Mouse (Mus musculus) hindbrain, embryonic 13.5 days (tissue): ENCODE measurements around the gene Cobll1. TPM values are rescaled to one million over a fixed set of nuclear protein-coding genes. Genes with fewer than 3 reads are reported as not detected.
A peak's percentile ranks its signal among the peaks of the same experiment; 100 is the strongest.

Experiments
- ATAC-seq: fragments of 200-750 bp; cut with Nextera tagmentation; 2 replicates; pipeline ENCODE4 v1.8.0; 2017; ENCODE audit warnings: moderate TSS enrichment; ENCODE audit not compliant: low FRiP score
- H3K27ac ChIP-seq: fragments of 300-500 bp; sonication (generic); 2 replicates; pipeline ENCODE4 v1.5.1; 2015; ENCODE audit warnings: inconsistent platforms, mild to moderate bottlenecking, moderate library complexity
- H3K27me3 ChIP-seq: fragments of 300-500 bp; sonication (generic); 2 replicates; pipeline ENCODE4 v1.6.1; 2015; ENCODE audit warnings: mild to moderate bottlenecking, inconsistent platforms
- H3K36me3 ChIP-seq: fragments of 300-500 bp; sonication (generic); 2 replicates; pipeline ENCODE4 v1.6.1; 2015; ENCODE audit warnings: mild to moderate bottlenecking, inconsistent platforms
- H3K4me1 ChIP-seq: fragments of 300-500 bp; sonication (generic); replicated peaks from 2 replicates; pipeline ENCODE4 v1.6.1; 2015; ENCODE audit warnings: inconsistent platforms
- H3K4me2 ChIP-seq: fragments of 300-500 bp; sonication (generic); 2 replicates; pipeline ENCODE4 v1.6.1; 2015; ENCODE audit warnings: inconsistent platforms, mild to moderate bottlenecking, moderate library complexity
- H3K4me3 ChIP-seq: fragments of 300-500 bp; sonication (generic); 2 replicates; pipeline ENCODE4 v1.5.1; 2015; ENCODE audit warnings: mild to moderate bottlenecking, inconsistent platforms
- H3K9ac ChIP-seq: fragments of 300-500 bp; sonication (generic); 2 replicates; pipeline ENCODE4 v1.6.1; 2015; ENCODE audit warnings: mild to moderate bottlenecking, inconsistent platforms
- H3K9me3 ChIP-seq: fragments of 300-500 bp; sonication (generic); 2 replicates; pipeline ENCODE4 v1.6.1; 2016; ENCODE audit warnings: inconsistent platforms
- WGBS: fragments of 180-500 bp; shearing (Covaris S2); methylation state at CpG from one replicate; pipeline ENCODE4 v1.1.7; 2015; 5-methylcytosine and 5-hydroxymethylcytosine counted together
- polyA plus RNA-seq: library from polyadenylated mRNA; unstranded; fragments of >200 nt; fragmentation: Nextera tagmentation; extraction: Ambion mirVana; gene quantifications from 2 replicates; pipeline ENCODE4 v1.2.1, GENCODE M21; 2015

Cobll1 gene
- polyA plus RNA-seq, 1 experiment from 2014 or later = 3.0 TPM

DNA sequence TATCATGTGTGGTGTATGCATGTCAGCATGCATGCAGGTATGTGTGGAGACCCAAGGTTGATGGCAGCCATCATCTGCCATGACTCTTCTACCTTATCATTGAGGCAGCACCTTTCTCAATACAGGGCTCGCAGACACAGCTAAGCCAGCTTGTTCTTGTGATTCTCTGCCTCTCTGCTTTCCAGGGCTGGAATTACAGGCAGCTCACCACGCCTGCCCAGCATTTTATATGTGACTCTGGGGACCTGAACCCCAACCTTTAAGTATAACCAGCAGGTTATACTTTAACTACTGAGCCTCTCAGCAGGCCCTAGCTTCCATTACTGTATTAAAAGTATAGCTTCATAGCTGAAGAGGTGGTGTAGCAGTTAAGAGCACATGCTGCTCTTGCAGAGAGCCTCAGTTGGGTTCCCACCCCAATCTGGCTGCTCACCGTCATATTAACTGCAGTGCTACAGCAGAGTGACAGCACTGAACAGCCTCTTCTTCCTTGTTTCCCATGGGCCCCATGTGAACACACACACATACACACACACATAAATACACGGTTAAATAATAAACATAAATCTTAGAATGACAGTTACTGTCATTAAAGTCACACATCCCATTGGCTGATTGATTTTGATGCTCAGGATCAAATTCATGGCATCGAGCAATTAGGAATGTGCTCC lies 81.1 kb downstream of the Cobll1 start:
- no peak for ATAC-seq
- H3K36me3 ChIP-seq = no peaks in the 10 kb centered on the region
- H3K27ac ChIP-seq = no peak overlapping the region
- no peak overlapping the region for H3K4me3 ChIP-seq
- H3K4me1 ChIP-seq = 0 out of 2 replicates have a peak, but pooled peaks cover 2% of the 10 kb centered on the region
- H3K27me3 ChIP-seq = no peaks in the 10 kb centered on the region
- H3K9me3 ChIP-seq = no peaks in the 10 kb centered on the region
- no peak overlapping the region for H3K9ac ChIP-seq
- no peak overlapping the region for H3K4me2 ChIP-seq
- 64% methylated on average over 5 of the region's 5 CpGs for WGBS

DNA sequence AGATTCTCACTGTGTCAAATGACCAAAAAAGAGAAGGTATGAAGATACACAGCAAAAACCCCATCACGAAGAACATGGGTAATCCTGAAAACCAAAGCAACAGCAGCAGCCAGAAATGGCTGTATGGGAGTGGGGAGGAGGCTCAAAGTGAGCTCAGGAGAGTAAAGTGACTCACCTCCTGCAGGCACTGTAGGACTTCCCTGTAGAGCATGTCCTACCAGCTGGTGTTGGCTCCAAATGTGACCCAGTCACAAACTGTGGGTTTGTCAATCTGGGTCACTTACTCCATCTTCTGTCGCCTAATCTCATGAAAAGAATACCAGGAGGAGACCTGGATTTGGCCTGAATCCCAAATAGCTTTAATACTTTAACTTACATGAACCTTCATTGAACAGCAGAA lies 81.9 kb downstream of the Cobll1 start:
- no peak overlapping the region for H3K9ac ChIP-seq
- no peaks in the 10 kb centered on the region for H3K27me3 ChIP-seq
- H3K36me3 ChIP-seq = no peaks in the 10 kb centered on the region
- no peak for ATAC-seq
- H3K4me1 ChIP-seq = 0 out of 2 replicates have a peak, but pooled peaks cover 2% of the 10 kb centered on the region
- H3K4me2 ChIP-seq = no peak overlapping the region
- H3K27ac ChIP-seq = no peak overlapping the region
- WGBS = 87% methylated on average over 2 of the region's 2 CpGs
- H3K4me3 ChIP-seq = no peak overlapping the region
- H3K9me3 ChIP-seq = no peaks in the 10 kb centered on the region

DNA sequence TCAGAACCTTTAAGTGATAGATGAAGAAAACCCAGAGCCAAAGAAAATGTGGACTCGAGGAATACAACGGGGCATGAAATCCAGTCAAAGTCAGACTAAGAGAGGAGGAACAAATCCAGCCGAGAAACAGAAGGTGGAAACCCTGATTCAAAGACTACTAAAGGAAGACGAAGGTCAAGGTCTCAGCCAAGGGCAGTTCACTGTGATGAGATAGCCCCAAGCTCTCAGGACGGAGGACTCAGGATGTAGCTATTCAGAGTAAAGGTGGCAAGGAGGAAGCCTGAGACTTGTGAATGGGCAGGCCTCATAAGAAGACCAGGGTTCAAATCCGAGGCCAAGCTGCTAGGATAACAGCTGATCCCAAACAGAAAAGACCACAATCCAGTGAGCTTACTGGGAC lies 90.3 kb downstream of the Cobll1 start:
- H3K9me3 ChIP-seq = no peaks in the 10 kb centered on the region
- no peak for ATAC-seq
- H3K4me2 ChIP-seq = no peak overlapping the region
- no peaks in the 10 kb centered on the region for H3K36me3 ChIP-seq
- 88% methylated on average over 6 of the region's 6 CpGs for WGBS
- H3K27me3 ChIP-seq = no peaks in the 10 kb centered on the region
- H3K9ac ChIP-seq = no peak overlapping the region
- H3K27ac ChIP-seq = no peak overlapping the region
- H3K4me1 ChIP-seq = no peaks in the 10 kb centered on the region
- no peak overlapping the region for H3K4me3 ChIP-seq

DNA sequence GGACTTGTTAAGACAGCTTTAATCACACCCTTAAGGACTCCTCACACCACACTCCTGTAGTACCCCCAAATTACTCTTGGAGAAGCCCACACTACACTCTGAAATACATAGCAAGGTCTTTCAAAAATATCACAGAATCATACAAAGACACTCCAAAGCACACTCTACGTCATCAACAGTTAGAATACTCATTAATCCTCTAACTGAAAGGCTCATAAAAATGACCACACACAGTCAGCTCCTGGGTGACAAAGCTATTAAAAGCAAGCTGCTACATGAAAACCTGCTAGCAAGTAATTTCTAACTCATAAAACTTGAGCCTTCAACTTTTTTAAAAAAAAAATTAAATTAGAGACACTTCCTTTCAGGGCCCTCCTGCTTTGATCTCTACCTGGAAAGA lies 91.8 kb downstream of the Cobll1 start:
- H3K4me2 ChIP-seq = no peak overlapping the region
- no peaks in the 10 kb centered on the region for H3K27me3 ChIP-seq
- H3K4me3 ChIP-seq = no peak overlapping the region
- no peak for ATAC-seq
- H3K9me3 ChIP-seq = no peaks in the 10 kb centered on the region
- no peak overlapping the region for H3K27ac ChIP-seq
- H3K36me3 ChIP-seq = no peaks in the 10 kb centered on the region
- H3K4me1 ChIP-seq = no peaks in the 10 kb centered on the region
- H3K9ac ChIP-seq = no peak overlapping the region
- 80% methylated on average over 1 of the region's 1 CpGs for WGBS

DNA sequence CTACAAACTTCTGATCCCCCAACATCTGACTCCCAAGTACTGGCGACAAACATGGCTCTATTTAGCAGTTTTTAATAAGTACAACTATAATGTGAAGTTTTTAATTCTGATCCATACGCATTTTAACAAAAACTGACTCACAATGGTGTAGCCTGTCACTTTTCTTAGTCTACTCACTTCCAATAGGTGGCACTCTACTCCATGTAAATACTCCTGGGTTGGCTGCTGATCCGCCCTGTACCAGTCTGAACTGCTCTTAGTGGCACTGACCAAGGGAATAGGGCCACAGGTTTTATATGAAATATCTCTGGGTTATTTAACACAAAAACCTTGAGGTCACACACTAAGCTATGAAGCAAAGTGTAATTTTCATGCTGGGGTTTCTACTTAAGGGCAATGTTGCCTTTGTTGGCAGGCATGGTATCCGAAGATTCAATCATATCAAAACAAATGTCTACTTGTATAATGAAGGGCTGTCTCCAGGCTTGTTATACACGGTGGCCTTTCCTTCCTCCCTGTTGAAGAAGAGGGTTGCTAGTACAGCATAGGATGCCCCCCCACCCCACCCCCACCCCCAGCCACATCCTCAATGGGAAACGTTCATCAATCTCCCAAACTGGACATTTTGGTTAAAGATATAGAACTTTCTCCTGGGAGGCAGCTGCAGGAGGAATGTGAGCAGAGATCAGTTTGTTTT lies 93.6 kb downstream of the Cobll1 start:
- 0 out of 2 replicates have a peak, but pooled peaks cover under 1% of the 10 kb centered on the region for H3K4me1 ChIP-seq
- 57% methylated on average over 6 of the region's 6 CpGs for WGBS
- no peak overlapping the region for H3K9ac ChIP-seq
- H3K9me3 ChIP-seq = no peaks in the 10 kb centered on the region
- H3K27me3 ChIP-seq = no peaks in the 10 kb centered on the region
- peak; percentile 57; the same call in 1 of the 2 replicates for ATAC-seq
- no peaks in the 10 kb centered on the region for H3K36me3 ChIP-seq
- H3K4me3 ChIP-seq = no peak overlapping the region
- H3K27ac ChIP-seq = no peak overlapping the region
- no peak overlapping the region for H3K4me2 ChIP-seq

DNA sequence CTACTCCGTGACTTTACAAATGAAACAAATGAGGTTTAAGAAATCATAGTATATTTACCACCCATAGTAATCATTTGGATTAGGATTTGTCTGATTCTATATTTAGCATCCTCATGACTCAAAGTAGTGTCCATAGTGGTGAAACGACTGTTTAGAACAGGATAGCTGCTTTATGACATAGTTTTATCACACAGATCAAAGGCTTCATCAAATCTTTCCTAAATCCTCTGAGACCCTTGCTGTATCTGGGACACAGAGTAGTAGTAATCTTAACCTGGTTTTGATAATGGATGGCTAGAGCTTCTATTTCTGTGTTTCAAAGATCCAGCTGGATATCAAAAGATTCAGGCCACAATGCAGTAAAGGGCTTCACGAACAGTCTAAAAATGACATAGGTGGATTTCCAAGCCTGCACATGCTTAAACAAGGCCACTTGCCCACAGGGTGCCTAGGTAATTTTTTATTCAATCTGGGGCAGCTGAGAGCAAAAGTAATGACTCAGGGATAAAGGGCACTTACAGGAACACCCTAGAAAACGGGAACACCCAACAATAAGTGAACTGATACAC lies 98.0 kb downstream of the Cobll1 start:
- no peak overlapping the region for H3K27ac ChIP-seq
- no peak for ATAC-seq
- 0 out of 2 replicates have a peak, but pooled peaks cover 4% of the 10 kb centered on the region for H3K4me1 ChIP-seq
- H3K4me2 ChIP-seq = no peak overlapping the region
- no peaks in the 10 kb centered on the region for H3K9me3 ChIP-seq
- no peak overlapping the region for H3K9ac ChIP-seq
- no peak overlapping the region for H3K4me3 ChIP-seq
- 79% methylated on average over 4 of the region's 4 CpGs for WGBS
- no peaks in the 10 kb centered on the region for H3K27me3 ChIP-seq
- no peaks in the 10 kb centered on the region for H3K36me3 ChIP-seq

DNA sequence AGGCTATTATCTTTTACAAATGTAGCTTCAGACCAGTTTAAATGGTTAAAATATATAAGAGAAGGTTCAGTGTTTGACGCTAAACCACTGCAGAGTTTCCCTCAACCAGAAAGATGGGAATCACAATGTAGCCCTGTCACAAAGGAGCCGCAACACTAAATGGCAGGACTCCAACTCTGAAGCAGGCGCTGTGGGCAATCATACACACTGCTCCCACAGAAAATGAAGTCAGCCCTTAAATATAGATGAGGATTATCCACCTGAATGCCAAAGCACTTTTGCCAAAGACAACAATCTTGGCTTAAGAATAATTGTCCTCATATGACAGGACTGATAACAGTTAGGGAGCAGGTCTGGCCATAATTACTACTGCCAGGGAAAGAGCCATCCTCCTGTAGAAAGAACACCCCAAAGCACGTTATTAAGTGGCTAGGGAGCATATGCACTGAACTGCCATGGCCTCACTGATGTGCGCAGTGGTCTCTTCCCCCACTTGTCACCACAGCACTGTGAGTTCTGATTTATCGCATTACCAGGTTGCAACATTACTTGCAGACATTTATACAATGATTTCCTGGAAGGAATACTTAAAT lies 98.8 kb downstream of the Cobll1 start:
- H3K27ac ChIP-seq = no peak overlapping the region
- H3K36me3 ChIP-seq = no peaks in the 10 kb centered on the region
- no peak overlapping the region for H3K4me3 ChIP-seq
- no peaks in the 10 kb centered on the region for H3K27me3 ChIP-seq
- no peak overlapping the region for H3K9ac ChIP-seq
- H3K9me3 ChIP-seq = no peaks in the 10 kb centered on the region
- no peak overlapping the region for H3K4me2 ChIP-seq
- 71% methylated on average over 6 of the region's 6 CpGs for WGBS
- H3K4me1 ChIP-seq = 0 out of 2 replicates have a peak, but pooled peaks cover 4% of the 10 kb centered on the region
- no peak for ATAC-seq

DNA sequence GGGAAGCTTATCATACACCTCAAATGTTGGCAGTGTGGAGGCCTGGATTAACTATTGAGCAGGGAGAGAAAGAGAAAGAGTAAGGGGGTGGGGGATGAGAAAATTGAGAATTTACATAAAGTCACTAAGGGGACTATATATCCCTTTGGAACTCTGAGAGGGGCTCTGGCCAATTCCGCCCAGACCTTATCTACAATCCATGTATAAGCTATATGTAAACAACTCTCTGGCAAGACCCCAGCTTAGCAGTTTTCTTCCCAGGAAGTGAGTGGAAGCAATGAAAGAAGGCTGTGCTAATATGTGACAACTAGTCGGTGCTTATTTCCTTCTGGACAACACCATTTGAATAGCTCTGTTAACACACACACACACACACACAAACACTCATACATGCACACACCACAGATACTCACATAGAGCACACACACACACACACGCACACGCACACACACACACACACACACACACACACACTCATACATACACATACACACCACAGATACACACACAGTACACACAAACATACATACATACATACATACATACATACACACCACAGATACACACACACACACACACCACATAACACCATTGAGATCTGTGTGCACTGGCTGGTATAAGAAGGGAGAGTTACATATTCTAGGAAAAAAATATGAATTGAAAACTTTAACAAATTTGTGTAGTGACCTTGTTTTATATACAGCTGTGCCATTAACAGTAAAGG lies 99.4 kb downstream of the Cobll1 start:
- H3K4me1 ChIP-seq = 0 out of 2 replicates have a peak, but pooled peaks cover 4% of the 10 kb centered on the region
- H3K36me3 ChIP-seq = no peaks in the 10 kb centered on the region
- H3K27ac ChIP-seq = no peak overlapping the region
- H3K27me3 ChIP-seq = no peaks in the 10 kb centered on the region
- H3K9ac ChIP-seq = no peak overlapping the region
- WGBS = 76% methylated on average over 4 of the region's 4 CpGs
- no peak overlapping the region for H3K4me3 ChIP-seq
- H3K9me3 ChIP-seq = no peaks in the 10 kb centered on the region
- ATAC-seq = no peak
- H3K4me2 ChIP-seq = no peak overlapping the region

DNA sequence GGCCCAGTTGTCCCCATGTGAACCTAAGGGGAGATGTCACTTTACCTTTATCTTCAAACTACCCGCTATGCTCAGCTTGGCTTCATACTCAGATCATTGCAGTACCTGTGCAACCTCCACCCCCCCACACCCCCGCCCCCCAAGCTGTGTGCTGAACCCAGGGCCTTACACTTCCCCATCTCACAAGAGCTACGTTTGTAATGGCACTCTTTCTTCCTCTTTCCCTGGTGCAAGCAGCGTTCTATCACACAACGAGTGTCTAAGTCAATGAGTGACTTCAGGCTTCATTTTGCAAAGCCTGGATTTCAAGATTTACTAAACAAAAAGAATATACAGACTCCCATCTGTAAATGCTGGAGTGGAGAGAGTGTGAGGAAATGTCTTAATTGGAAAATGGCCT lies 100.2 kb downstream of the Cobll1 start:
- H3K9ac ChIP-seq = no peak overlapping the region
- H3K36me3 ChIP-seq = no peaks in the 10 kb centered on the region
- ATAC-seq = no peak
- H3K4me2 ChIP-seq = no peak overlapping the region
- no peaks in the 10 kb centered on the region for H3K27me3 ChIP-seq
- H3K4me3 ChIP-seq = no peak overlapping the region
- WGBS = 85% methylated on average over 5 of the region's 5 CpGs
- H3K27ac ChIP-seq = no peak overlapping the region
- H3K9me3 ChIP-seq = no peaks in the 10 kb centered on the region
- 0 out of 2 replicates have a peak, but pooled peaks cover 4% of the 10 kb centered on the region for H3K4me1 ChIP-seq

DNA sequence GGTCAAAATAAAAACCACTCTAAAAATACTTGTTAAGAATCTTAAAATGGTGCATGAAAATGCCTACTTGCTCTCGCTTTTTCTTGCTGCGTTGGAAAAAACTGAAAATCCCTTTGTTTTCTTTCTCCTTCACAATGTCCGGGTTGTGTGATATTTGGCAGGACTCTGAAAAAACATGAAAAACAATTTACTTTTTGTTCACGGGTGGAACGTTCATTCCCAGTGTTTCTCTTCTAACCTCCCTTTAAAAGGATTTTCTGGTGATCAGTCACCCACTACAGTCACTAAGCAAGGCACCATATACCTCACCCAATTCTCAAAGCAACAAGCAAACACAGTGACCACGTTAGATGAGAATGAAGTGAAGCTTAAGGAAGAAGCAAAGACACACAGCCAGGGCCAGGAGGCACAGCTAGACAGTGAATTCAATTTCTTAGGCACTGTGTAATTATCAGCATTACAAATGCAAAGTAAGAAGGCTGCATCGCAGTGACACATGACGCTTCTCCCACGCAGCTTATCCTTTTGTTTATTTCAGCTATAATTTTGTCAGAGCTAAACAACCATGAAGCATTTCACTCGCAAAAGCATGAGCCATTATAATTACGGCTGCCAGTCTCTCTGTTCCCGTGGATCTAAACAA lies 112.9 kb downstream of the Cobll1 start:
- Histone ChIP-seq H3K9ac (no peak overlapping the region), H3K27ac (peak overlapping the region; percentile 31; the same call in 1 of the 2 replicates), H3K4me1 (0 out of 2 replicates have a peak, but pooled peaks cover 4% of the 10 kb centered on the region), H3K4me2 (no peak overlapping the region), H3K36me3 (no peaks in the 10 kb centered on the region), H3K27me3 (no peaks in the 10 kb centered on the region), H3K4me3 (no peak overlapping the region), H3K9me3 (no peaks in the 10 kb centered on the region)
- ATAC-seq = no peak
- 44% methylated on average over 12 of the region's 12 CpGs for WGBS

DNA sequence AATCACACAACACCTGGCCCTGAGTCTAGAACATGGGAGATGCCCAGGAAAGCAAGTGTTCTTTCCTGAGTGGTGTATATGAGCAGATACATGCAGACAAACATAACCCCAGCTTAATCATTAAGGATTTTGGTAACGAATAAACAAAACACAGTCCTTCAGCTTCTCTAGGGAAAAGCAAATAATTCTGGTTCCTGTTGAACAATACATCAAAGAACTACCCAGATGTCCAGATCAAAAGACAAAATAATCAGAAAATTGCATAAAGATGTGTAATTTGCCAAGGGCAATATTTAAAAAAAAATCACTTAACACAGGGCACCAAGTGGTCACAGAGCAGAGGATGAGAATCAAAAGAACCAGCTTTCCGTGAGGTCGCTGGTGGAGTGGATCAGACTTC lies 115.5 kb downstream of the Cobll1 start:
- 84% methylated on average over 3 of the region's 3 CpGs for WGBS
- H3K27ac ChIP-seq = no peak overlapping the region
- no peaks in the 10 kb centered on the region for H3K36me3 ChIP-seq
- no peaks in the 10 kb centered on the region for H3K9me3 ChIP-seq
- H3K9ac ChIP-seq = no peak overlapping the region
- H3K27me3 ChIP-seq = no peaks in the 10 kb centered on the region
- no peak overlapping the region for H3K4me3 ChIP-seq
- 0 out of 2 replicates have a peak, but pooled peaks cover 4% of the 10 kb centered on the region for H3K4me1 ChIP-seq
- no peak overlapping the region for H3K4me2 ChIP-seq
- no peak for ATAC-seq
